16 mouse cellular contexts compared by ENCODE assay signal in genomic region chr17:82171216-82171615, GRCm38 (mm10).
"Had no signal": no experiment of that assay in that cellular context is flagged by ENCODE, and none has a peak within 500 bp of the region (broad histone marks: within the 10 kb centered on the region; RNA-seq: fewer than 3 reads in every experiment).

No protein-coding gene starts in this region.

- H3K9ac ChIP-seq: neural tube, embryonic 13.5 days; neural tube, embryonic 15.5 days; stomach, embryonic 15.5 days had no signal

- H3K27ac ChIP-seq: neural tube, embryonic 13.5 days; neural tube, embryonic 15.5 days; stomach, embryonic 15.5 days; stomach, postnatal 0 days had no signal

- H3K4me2 ChIP-seq: neural tube, embryonic 13.5 days; neural tube, embryonic 15.5 days; stomach, embryonic 15.5 days had no signal

- H3K27me3 ChIP-seq: neural tube, embryonic 13.5 days; neural tube, embryonic 15.5 days; stomach, embryonic 15.5 days had no signal

- H3K36me3 ChIP-seq: neural tube, embryonic 13.5 days; neural tube, embryonic 15.5 days; stomach, embryonic 15.5 days had no signal

- H3K4me3 ChIP-seq: neural tube, embryonic 13.5 days; neural tube, embryonic 15.5 days; stomach, embryonic 15.5 days had no signal

- H3K9me3 ChIP-seq: neural tube, embryonic 13.5 days; neural tube, embryonic 15.5 days; stomach, embryonic 15.5 days had no signal

- DNase-seq: retina, postnatal 1 day; right cerebral cortex, adult 18-20 months; right cerebral cortex, postnatal 14 days; right cerebral cortex, postnatal 25 days; right cerebral cortex, postnatal 4 days; spleen, adult 18-20 months; thymus, adult 18-20 months; thymus, adult 2 months; thymus, postnatal 14 days; thymus, postnatal 25 days; thymus, postnatal 36 days; thymus, postnatal 4 days had no signal

- H3K4me1 ChIP-seq: neural tube, embryonic 13.5 days; neural tube, embryonic 15.5 days; stomach, embryonic 15.5 days had no signal
